Mouse (Mus musculus): Measurements from ENCODE around the gene Fuom. TPM values are rescaled to one million over a fixed set of nuclear protein-coding genes. Genes with fewer than 3 reads are reported as not detected.

Fuom gene
- polyA plus RNA-seq, 1 experiment from 2014 or later = 38.7 TPM

- ATAC-seq (ENCODE audit: insufficient read depth, low FRiP score) = no peak
- H3K27ac ChIP-seq (ENCODE audit: low read length) = no peak overlapping the region
- no peaks in the 10 kb centered on the region for H3K36me3 ChIP-seq (ENCODE audit: control insufficient read depth, insufficient read depth, low read length)
- no peak overlapping the region for H3K4me3 ChIP-seq (replicated peaks; ENCODE audit: low read length)
- H3K4me1 ChIP-seq (ENCODE audit: control insufficient read depth, insufficient read depth, low read length) = peaks cover 11% of the 10 kb centered on the region
- H3K4me2 ChIP-seq (ENCODE audit: low read depth, low read length) = no peak overlapping the region
- no peaks in the 10 kb centered on the region for H3K9me3 ChIP-seq (replicated peaks; ENCODE audit: control insufficient read depth, low read length)
- no peak overlapping the region for H3K9ac ChIP-seq (ENCODE audit: low read length)
- peaks cover 57% of the 10 kb centered on the region for H3K27me3 ChIP-seq (ENCODE audit: control insufficient read depth, insufficient read depth, low read length)
- WGBS = 78% methylated on average over 4 of the region's 4 CpGs
These were observed 48.1 kb downstream of the Fuom start for GRCm38 (mm10) chr7:140054124-140054523.

DNA sequence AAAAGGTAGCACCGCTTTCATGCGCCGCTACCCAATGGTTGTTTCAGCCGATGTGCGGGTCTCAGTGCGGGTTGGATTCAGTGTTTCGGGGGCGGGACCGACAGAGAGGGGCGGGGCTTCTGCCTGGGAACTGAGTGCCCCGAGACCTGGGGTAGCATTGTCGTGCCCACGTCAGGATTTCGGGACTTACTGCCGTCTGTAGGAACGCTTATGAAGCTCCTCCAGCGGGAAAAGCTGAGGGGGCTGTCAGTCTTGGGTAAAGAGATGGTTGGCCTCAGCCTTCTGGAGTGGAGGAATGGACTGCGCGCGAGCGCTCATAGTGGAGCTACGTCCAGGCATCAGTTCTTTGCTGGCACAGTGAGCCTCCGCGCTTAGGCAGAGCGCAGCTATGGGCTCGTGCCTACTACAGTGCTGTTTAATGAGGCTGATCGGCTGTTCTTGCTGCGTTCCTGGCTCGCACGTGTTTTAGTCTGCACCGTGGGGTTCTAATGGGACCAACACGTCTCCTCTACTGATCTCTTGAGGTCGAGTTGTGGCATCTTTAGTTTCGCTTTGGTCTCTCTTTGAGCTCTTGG lies 53.0 kb downstream of the Fuom start:
- Histone ChIP-seq H3K9me3 (replicated peaks; ENCODE audit: control insufficient read depth, low read length) (no peaks in the 10 kb centered on the region), H3K36me3 (ENCODE audit: control insufficient read depth, insufficient read depth, low read length) (no peaks in the 10 kb centered on the region), H3K27me3 (ENCODE audit: control insufficient read depth, insufficient read depth, low read length) (peaks cover 79% of the 10 kb centered on the region), H3K4me1 (ENCODE audit: control insufficient read depth, insufficient read depth, low read length) (peaks cover 18% of the 10 kb centered on the region), H3K4me3 (replicated peaks; ENCODE audit: low read length) (peak overlapping the region; percentile 45), H3K9ac (ENCODE audit: low read length) (0 out of 2 replicates have a peak overlapping the region, but pooled peaks have one; percentile 12), H3K4me2 (ENCODE audit: low read depth, low read length) (peak overlapping the region; percentile 71), H3K27ac (ENCODE audit: low read length) (no peak overlapping the region)
- under 1% methylated on average over 34 of the region's 34 CpGs for WGBS
- peak; percentile 60; the same call in 1 of the 2 replicates for ATAC-seq (ENCODE audit: insufficient read depth, low FRiP score)

DNA sequence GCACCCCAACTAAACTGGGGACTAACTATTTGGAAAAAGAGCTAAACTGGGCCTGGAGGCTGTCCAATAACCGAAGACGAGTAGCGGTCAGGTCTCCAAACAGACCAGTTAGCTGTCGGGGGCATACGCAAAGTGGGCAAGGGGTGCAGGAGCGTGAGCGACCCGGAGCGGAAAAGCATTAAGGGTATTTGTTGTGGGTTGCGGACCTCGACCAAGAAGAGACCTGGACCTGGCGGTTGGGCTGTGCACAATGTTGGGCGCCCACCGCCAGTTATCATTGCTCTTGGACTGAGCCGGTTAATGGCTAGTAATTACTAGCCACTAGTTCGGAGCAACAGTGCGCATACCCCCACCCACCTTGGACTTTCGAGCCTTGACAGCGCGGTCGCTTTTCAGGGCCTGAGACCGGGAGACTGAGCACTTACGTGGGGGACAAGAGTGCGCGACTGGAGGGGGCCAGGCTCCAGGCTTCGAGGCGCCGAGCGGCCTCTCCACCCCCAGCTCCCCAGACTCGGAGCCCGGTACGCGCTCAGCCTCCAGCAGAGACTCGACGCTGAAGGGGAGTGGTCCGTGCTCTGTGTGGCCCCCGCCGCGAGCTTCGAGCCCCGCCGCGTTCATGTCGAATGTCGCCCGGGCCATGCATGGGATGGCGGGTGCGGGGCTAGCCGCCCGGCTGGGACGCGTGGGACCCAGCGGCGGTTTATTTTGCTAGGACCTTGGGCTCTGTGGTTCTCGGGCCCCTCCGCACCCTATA lies 53.7 kb downstream of the Fuom start, which contains the start of gene Msx3:
Gene Msx3 (minus strand): TSS at position 729 of the 754 bp plus-strand sequence.
- no peaks in the 10 kb centered on the region for H3K36me3 ChIP-seq (ENCODE audit: control insufficient read depth, insufficient read depth, low read length)
- peak within 1 kb of the TSS; percentile 45 for H3K4me3 ChIP-seq (replicated peaks; ENCODE audit: low read length)
- no peaks in the 10 kb centered on the region for H3K9me3 ChIP-seq (replicated peaks; ENCODE audit: control insufficient read depth, low read length)
- H3K4me1 ChIP-seq (ENCODE audit: control insufficient read depth, insufficient read depth, low read length) = peaks cover 18% of the 10 kb centered on the region
- no peak within 1 kb of the TSS for H3K27ac ChIP-seq (ENCODE audit: low read length)
- H3K4me2 ChIP-seq (ENCODE audit: low read depth, low read length) = peak within 1 kb of the TSS; percentile 71
- peaks cover 76% of the 10 kb centered on the region for H3K27me3 ChIP-seq (ENCODE audit: control insufficient read depth, insufficient read depth, low read length)
- peak; percentile 39; the same call in 1 of the 2 replicates for ATAC-seq (ENCODE audit: insufficient read depth, low FRiP score)
- 0 out of 2 replicates have a peak within 1 kb of the TSS, but pooled peaks have one; percentile 12 for H3K9ac ChIP-seq (ENCODE audit: low read length)
- 1% methylated on average over 56 of the region's 56 CpGs for WGBS

- Histone ChIP-seq H3K4me2 (ENCODE audit: low read depth, low read length) (peak overlapping the region; percentile 71), H3K4me1 (ENCODE audit: control insufficient read depth, insufficient read depth, low read length) (peaks cover 18% of the 10 kb centered on the region), H3K36me3 (ENCODE audit: control insufficient read depth, insufficient read depth, low read length) (no peaks in the 10 kb centered on the region), H3K4me3 (replicated peaks; ENCODE audit: low read length) (peak overlapping the region; percentile 45), H3K9ac (ENCODE audit: low read length) (0 out of 2 replicates have a peak overlapping the region, but pooled peaks have one; percentile 32), H3K9me3 (replicated peaks; ENCODE audit: control insufficient read depth, low read length) (no peaks in the 10 kb centered on the region), H3K27ac (ENCODE audit: low read length) (no peak overlapping the region), H3K27me3 (ENCODE audit: control insufficient read depth, insufficient read depth, low read length) (peaks cover 76% of the 10 kb centered on the region)
- under 1% methylated on average over 33 of the region's 33 CpGs for WGBS
- ATAC-seq (ENCODE audit: insufficient read depth, low FRiP score) = no peak
These were observed 54.4 kb downstream of the Fuom start for GRCm38 (mm10) chr7:140047811-140048311.

Other genes starting within 250 kb of the Fuom start
- 0.19 and 0.22 TPM in 2 replicates for gene Kndc1, start 207.7 kb downstream of the Fuom start, polyA plus RNA-seq (2015; fragmentation: Nextera tagmentation; extraction: Ambion mirVana)
- not detected in 2 replicates for gene Utf1, start 158.7 kb downstream of the Fuom start, polyA plus RNA-seq (2015; fragmentation: Nextera tagmentation; extraction: Ambion mirVana)
- 0.24 and 0.34 TPM in 2 replicates for gene 6430531B16Rik, start 123.7 kb downstream of the Fuom start, polyA plus RNA-seq (2015; fragmentation: Nextera tagmentation; extraction: Ambion mirVana)
- gene Adam8, start 109.9 kb downstream of the Fuom start, polyA plus RNA-seq (2015; fragmentation: Nextera tagmentation; extraction: Ambion mirVana) = 3.0 and 4.1 TPM in 2 replicates
- 34.1 and 35.0 TPM in 2 replicates for gene Zfp511, start 66.0 kb downstream of the Fuom start, polyA plus RNA-seq (2015; fragmentation: Nextera tagmentation; extraction: Ambion mirVana)
- gene Tubgcp2, start 65.8 kb downstream of the Fuom start, polyA plus RNA-seq (2015; fragmentation: Nextera tagmentation; extraction: Ambion mirVana) = 40.5 and 42.3 TPM in 2 replicates
- gene Msx3, start 53.4 kb downstream of the Fuom start, polyA plus RNA-seq (2015; fragmentation: Nextera tagmentation; extraction: Ambion mirVana) = 0.05 TPM in 1 of 2 replicates, not detected in the other
- 3.7 and 5.6 TPM in 2 replicates for gene Caly, start 19.9 kb downstream of the Fuom start, polyA plus RNA-seq (2015; fragmentation: Nextera tagmentation; extraction: Ambion mirVana)
- gene Prap1, start 9.0 kb downstream of the Fuom start, polyA plus RNA-seq (2015; fragmentation: Nextera tagmentation; extraction: Ambion mirVana) = 139 and 141 TPM in 2 replicates
- gene Paox, start 13.4 kb upstream of the Fuom start, polyA plus RNA-seq (2015; fragmentation: Nextera tagmentation; extraction: Ambion mirVana) = 31.4 and 31.9 TPM in 2 replicates
- gene Echs1, start 14.0 kb upstream of the Fuom start, polyA plus RNA-seq (2015; fragmentation: Nextera tagmentation; extraction: Ambion mirVana) = 156 and 158 TPM in 2 replicates
- 20.2 and 22.8 TPM in 2 replicates for gene Mtg1, start 35.1 kb upstream of the Fuom start, polyA plus RNA-seq (2015; fragmentation: Nextera tagmentation; extraction: Ambion mirVana)
- 0.96 and 1.1 TPM in 2 replicates for gene Sprn, start 52.4 kb upstream of the Fuom start, polyA plus RNA-seq (2015; fragmentation: Nextera tagmentation; extraction: Ambion mirVana)
- gene Olfr522, start 62.3 kb upstream of the Fuom start, polyA plus RNA-seq (2015; fragmentation: Nextera tagmentation; extraction: Ambion mirVana) = not detected in 2 replicates
- gene Olfr523, start 70.8 kb upstream of the Fuom start, polyA plus RNA-seq (2015; fragmentation: Nextera tagmentation; extraction: Ambion mirVana) = not detected in 2 replicates
- not detected in 2 replicates for gene Olfr524, start 103.5 kb upstream of the Fuom start, polyA plus RNA-seq (2015; fragmentation: Nextera tagmentation; extraction: Ambion mirVana)
- gene Cd163l1, start 115.8 kb upstream of the Fuom start, polyA plus RNA-seq (2015; fragmentation: Nextera tagmentation; extraction: Ambion mirVana) = 0.10 and 0.15 TPM in 2 replicates
- gene 5830411N06Rik, start 144.8 kb upstream of the Fuom start, polyA plus RNA-seq (2015; fragmentation: Nextera tagmentation; extraction: Ambion mirVana) = not detected in 2 replicates
- gene Olfr525, start 218.4 kb upstream of the Fuom start, polyA plus RNA-seq (2015; fragmentation: Nextera tagmentation; extraction: Ambion mirVana) = not detected in 2 replicates
- not detected in 2 replicates for gene Olfr527, start 231.6 kb upstream of the Fuom start, polyA plus RNA-seq (2015; fragmentation: Nextera tagmentation; extraction: Ambion mirVana)